Mouse (Mus musculus) ES-Bruce4 (cell line): Measurements from ENCODE around the gene Vgll4.

ENCODE experiments used
- CTCF ChIP-seq: IDR thresholded peaks from one replicate; pipeline ENCODE4 v1.8.1; 2011; ENCODE audit warnings: low read depth, low read length
- EP300 ChIP-seq: IDR thresholded peaks from 2 replicates; pipeline ENCODE4 v1.6.1; 2011; ENCODE audit warnings: low read depth, low read length; ENCODE audit not compliant: insufficient read depth

DNA sequence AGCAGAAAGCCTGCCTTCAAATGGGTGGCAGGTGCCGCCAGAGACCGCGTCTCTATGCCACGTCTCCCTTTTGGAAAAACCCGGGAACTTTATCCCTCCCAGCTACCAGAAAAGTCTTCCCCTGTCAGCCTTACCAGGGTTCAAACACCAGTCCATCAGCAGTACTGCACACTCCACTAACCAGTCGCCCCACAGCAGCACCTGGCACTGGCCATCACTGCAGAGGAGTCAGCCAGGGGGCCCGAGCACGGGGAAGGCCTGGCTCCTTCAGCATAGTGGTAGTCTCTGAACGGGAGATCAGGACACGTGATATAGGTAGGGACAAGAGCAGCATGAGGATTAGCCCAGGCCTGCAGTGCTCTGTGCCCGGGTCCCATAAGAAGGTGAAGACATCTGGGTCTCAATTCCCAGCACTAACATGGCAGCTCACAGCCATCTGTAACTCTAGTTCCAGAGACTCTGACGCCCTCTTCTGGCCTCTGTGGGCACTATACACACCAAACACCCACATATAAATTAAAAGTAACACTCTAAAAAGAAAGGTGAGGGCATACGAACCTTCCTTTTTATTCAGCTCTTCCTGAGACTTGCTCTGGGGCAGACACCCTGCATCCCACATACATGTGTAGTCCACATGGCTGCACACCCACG, 98.7 kb downstream of the Vgll4 start:
- TF ChIP-seq CTCF (no peak), EP300 (no peak)
